Mouse (Mus musculus) MEL (cell line): ENCODE data around the gene Myoc. TPM values are rescaled to one million over a fixed set of nuclear protein-coding genes. Genes with fewer than 3 reads are reported as not detected.

Experiments
- DNase-seq: peaks from one replicate; pipeline ENCODE4 v3.0.0; 2011; ENCODE audit warnings: low read depth, low spot score
- H3K27ac ChIP-seq: 2 replicates; pipeline ENCODE4 v1.5.1; 2012; ENCODE audit warnings: low read depth, mild to moderate bottlenecking, control low read depth, low read length, moderate library complexity; ENCODE audit not compliant: control insufficient read depth
- H3K27me3 ChIP-seq, 2 experiments: fragments of 150-350 bp in 1 of 2; sonication (generic) in 1 of 2; 2 replicates each; pipeline ENCODE4 v1.6.1; 2012; ENCODE audit warnings: low read length in 2 of 2, mild to moderate bottlenecking in 2 of 2, improper control_type of control experiment in 1 of 2, moderate library complexity in 1 of 2; ENCODE audit not compliant: insufficient read depth in 2 of 2, control insufficient read depth in 1 of 2
- H3K36me3 ChIP-seq, 2 experiments: 2 replicates each; pipeline ENCODE4 v1.6.1; 2012 to 2014; ENCODE audit warnings: low read length in 2 of 2, improper control_type of control experiment in 1 of 2, inconsistent platforms in 1 of 2, mild to moderate bottlenecking in 1 of 2; ENCODE audit not compliant: insufficient read depth in 2 of 2, control insufficient read depth in 1 of 2
- H3K4me1 ChIP-seq, 2 experiments: fragments of 150-350 bp in 1 of 2; sonication (generic) in 1 of 2; 2 replicates each; pipeline ENCODE4 v1.6.1; 2012; ENCODE audit warnings: low read length in 2 of 2, improper control_type of control experiment in 1 of 2, mild to moderate bottlenecking in 1 of 2; ENCODE audit not compliant: insufficient read depth in 2 of 2, control insufficient read depth in 1 of 2
- H3K4me3 ChIP-seq, 2 experiments: fragments of 150-350 bp in 1 of 2; sonication (generic) in 1 of 2; 2 replicates each; pipeline ENCODE4 v1.5.1; 2012; ENCODE audit warnings: low read depth in 2 of 2, low read length in 2 of 2, mild to moderate bottlenecking in 2 of 2, moderate library complexity in 2 of 2, control low read depth in 1 of 2, improper control_type of control experiment in 1 of 2; ENCODE audit not compliant: control insufficient read depth in 1 of 2, insufficient read depth in 1 of 2
- H3K79me2 ChIP-seq: 2 replicates; pipeline ENCODE4 v1.6.1; 2012; ENCODE audit warnings: mild to moderate bottlenecking, low read length, moderate library complexity; ENCODE audit not compliant: control insufficient read depth, poor library complexity, insufficient read depth
- H3K9ac ChIP-seq: 2 replicates; pipeline ENCODE4 v1.6.1; 2012; ENCODE audit warnings: low read depth, mild to moderate bottlenecking, control low read depth, low read length, moderate library complexity; ENCODE audit not compliant: control insufficient read depth, poor library complexity, severe bottlenecking
- H3K9me3 ChIP-seq: fragments of 150-350 bp; sonication (generic); replicated peaks from 2 replicates; pipeline ENCODE4 v1.6.1; 2012; ENCODE audit warnings: mild to moderate bottlenecking, low read length, improper control_type of control experiment, moderate library complexity; ENCODE audit not compliant: insufficient read depth
- BHLHE40 ChIP-seq: IDR thresholded peaks from 2 replicates; pipeline ENCODE4 v1.6.1; 2012; ENCODE audit warnings: low read depth, mild to moderate bottlenecking, inconsistent platforms, low read length, improper control_type of control experiment, borderline replicate concordance
- CHD2 ChIP-seq: IDR thresholded peaks from 2 replicates; pipeline ENCODE4 v1.6.1; 2011; ENCODE audit warnings: low read length, improper control_type of control experiment
- CTCF ChIP-seq, 3 experiments: IDR thresholded peaks in 2 of 3; conservative IDR thresholded peaks in 1 of 3; 2 replicates each; pipeline ENCODE4 v1.5.1; 2011 to 2012; ENCODE audit warnings: low read length in 3 of 3, low read depth in 2 of 3, mild to moderate bottlenecking in 2 of 3, improper control_type of control experiment in 1 of 3, inconsistent platforms in 1 of 3, mixed read lengths in 1 of 3, moderate library complexity in 1 of 3; ENCODE audit not compliant: control insufficient read depth in 1 of 3, insufficient read depth in 1 of 3, poor library complexity in 1 of 3, severe bottlenecking in 1 of 3
- GATA1 ChIP-seq: IDR thresholded peaks from 2 replicates; pipeline ENCODE4 v1.6.1; 2011; ENCODE audit warnings: low read depth, low read length, improper control_type of control experiment
- HCFC1 ChIP-seq: IDR thresholded peaks from 2 replicates; pipeline ENCODE4 v1.6.1; 2012; ENCODE audit warnings: low read depth, mild to moderate bottlenecking, inconsistent platforms, low read length, improper control_type of control experiment, moderate library complexity
- JUND ChIP-seq: IDR thresholded peaks from 2 replicates; pipeline ENCODE4 v1.6.1; 2011; ENCODE audit warnings: low read depth, mild to moderate bottlenecking, improper control_type of control experiment, low read length
- KAT2A ChIP-seq: conservative IDR thresholded peaks from 2 replicates; pipeline ENCODE4 v1.6.1; 2012; ENCODE audit warnings: low read depth, low read length, improper control_type of control experiment, inconsistent platforms
- MAX ChIP-seq: IDR thresholded peaks from 2 replicates; pipeline ENCODE4 v1.6.1; 2011; ENCODE audit warnings: low read length, improper control_type of control experiment
- MEF2A ChIP-seq: IDR thresholded peaks from 2 replicates; pipeline ENCODE4 v1.6.1; 2014; ENCODE audit warnings: low read depth, mild to moderate bottlenecking, inconsistent platforms, low read length, improper control_type of control experiment; ENCODE audit not compliant: poor library complexity, insufficient replicate concordance, severe bottlenecking; ENCODE audit errors: extremely low read depth
- MXI1 ChIP-seq: IDR thresholded peaks from 2 replicates; pipeline ENCODE4 v1.6.1; 2011; ENCODE audit warnings: mild to moderate bottlenecking, low read depth, low read length, improper control_type of control experiment
- POLR2AphosphoS2 ChIP-seq: IDR thresholded peaks from 2 replicates; pipeline ENCODE4 v1.6.1; 2011; ENCODE audit warnings: low read length, improper control_type of control experiment
- POLR2AphosphoS5 ChIP-seq: IDR thresholded peaks from 2 replicates; pipeline ENCODE4 v1.6.1; 2012; ENCODE audit warnings: low read depth, borderline replicate concordance, mild to moderate bottlenecking, inconsistent platforms, low read length, moderate library complexity, mixed read lengths
- RAD21 ChIP-seq: IDR thresholded peaks from 2 replicates; pipeline ENCODE4 v1.6.1; 2011; ENCODE audit warnings: mild to moderate bottlenecking, low read depth, low read length, improper control_type of control experiment
- RCOR1 ChIP-seq: IDR thresholded peaks from 2 replicates; pipeline ENCODE4 v1.6.1; 2012; ENCODE audit warnings: low read depth, mild to moderate bottlenecking, inconsistent platforms, low read length, improper control_type of control experiment
- SIN3A ChIP-seq: IDR thresholded peaks from 2 replicates; pipeline ENCODE4 v1.6.1; 2012; ENCODE audit warnings: low read length, improper control_type of control experiment, inconsistent platforms
- TBP ChIP-seq: IDR thresholded peaks from 2 replicates; pipeline ENCODE4 v1.8.0; 2011; ENCODE audit warnings: low read depth, low read length, improper control_type of control experiment
- UBTF ChIP-seq: IDR thresholded peaks from 2 replicates; pipeline ENCODE4 v1.6.1; 2012; ENCODE audit warnings: low read depth, mild to moderate bottlenecking, inconsistent platforms, low read length, improper control_type of control experiment, moderate library complexity, borderline replicate concordance; ENCODE audit not compliant: insufficient read depth
- USF2 ChIP-seq, 2 experiments: IDR thresholded peaks; 2 replicates each; pipeline ENCODE4 v1.6.1; 2011 to 2012; ENCODE audit warnings: improper control_type of control experiment in 2 of 2, low read length in 2 of 2, borderline replicate concordance in 1 of 2, inconsistent platforms in 1 of 2, low read depth in 1 of 2, mild to moderate bottlenecking in 1 of 2; ENCODE audit not compliant: insufficient read depth in 1 of 2
- ZC3H11A ChIP-seq: IDR thresholded peaks from 2 replicates; pipeline ENCODE4 v1.6.1; 2012; ENCODE audit warnings: low read depth, mild to moderate bottlenecking, inconsistent platforms, low read length, improper control_type of control experiment
- ZKSCAN1 ChIP-seq: IDR thresholded peaks from 2 replicates; pipeline ENCODE4 v1.6.1; 2012; ENCODE audit warnings: low read depth, mild to moderate bottlenecking, inconsistent platforms, low read length, improper control_type of control experiment, moderate library complexity
- ZMIZ1 ChIP-seq: IDR thresholded peaks from 2 replicates; pipeline ENCODE4 v1.6.1; 2012; ENCODE audit warnings: low read depth, mild to moderate bottlenecking, inconsistent platforms, low read length, improper control_type of control experiment, moderate library complexity
- polyA plus RNA-seq, 2 experiments: library from polyadenylated mRNA; stranded (reverse) in 1 of 2; unstranded in 1 of 2; fragments of >175 nt in 1 of 2; fragments of >200 nt in 1 of 2; gene quantifications; 2 replicates each; pipeline versions ENCODE4 v1.2.1 to v1.2.4; 2012; ENCODE audit warnings: low replicate concordance in 2 of 2, low read depth in 1 of 2; ENCODE audit not compliant: insufficient read length in 2 of 2, insufficient read depth in 1 of 2, missing spikeins in 1 of 2
- total RNA-seq: library from RNA; depleted of rRNA; stranded (reverse); fragments of 300-350 nt; gene quantifications from 2 replicates; pipeline ENCODE4 v1.2.3, GENCODE M21; 2012

Gene Myoc
- total and polyA plus RNA-seq, 3 experiments, result not detected

DNA sequence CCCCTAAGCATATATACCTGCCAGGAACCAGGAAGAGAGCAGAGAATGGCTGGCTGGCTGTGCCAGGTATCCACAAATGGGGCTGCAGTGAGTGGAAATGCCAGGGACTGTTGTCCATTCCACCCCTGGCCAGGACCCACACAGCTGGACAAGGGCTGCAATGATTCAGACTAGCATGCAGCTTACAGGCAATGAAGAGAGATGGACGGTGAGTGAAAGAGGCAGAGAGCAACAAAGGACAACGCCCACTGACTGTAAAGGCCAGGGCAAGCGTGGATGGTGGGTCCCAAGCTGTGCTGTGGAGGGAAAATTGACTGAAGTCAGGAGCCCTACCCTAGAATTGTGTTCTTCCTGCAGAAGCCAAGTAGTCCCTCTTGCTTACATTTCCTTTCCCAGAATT, 2.4 kb upstream of the Myoc start:
- no peaks in the 10 kb centered on the region for H3K9me3 ChIP-seq
- no peak overlapping the region for H3K4me3 ChIP-seq
- H3K9ac ChIP-seq, result no peak overlapping the region
- no peak for DNase-seq
- no peak overlapping the region for H3K27ac ChIP-seq
- no peaks in the 10 kb centered on the region for H3K79me2 ChIP-seq
- peaks cover 0 to 5% of the 10 kb centered on the region in 2 experiments; a peak in 3 of 4 replicates for H3K27me3 ChIP-seq
- H3K36me3 ChIP-seq, result no peaks in the 10 kb centered on the region
- TF ChIP-seq HCFC1 (no peak), RAD21 (no peak), KAT2A (no peak), POLR2AphosphoS5 (no peak), MEF2A (no peak), ZC3H11A (no peak), POLR2AphosphoS2 (no peak), BHLHE40 (no peak), USF2 (IDR thresholded peaks at IDR 0.05; ENCODE audit: borderline replicate concordance in 1 of 2, insufficient read depth in 1 of 2, low read depth in 1 of 2, low read length in 2 of 2) (no peak), MXI1 (no peak), GATA1 (no peak), RCOR1 (no peak), UBTF (no peak), SIN3A (no peak), MAX (no peak)
- H3K4me1 ChIP-seq, result no peaks in the 10 kb centered on the region

DNA sequence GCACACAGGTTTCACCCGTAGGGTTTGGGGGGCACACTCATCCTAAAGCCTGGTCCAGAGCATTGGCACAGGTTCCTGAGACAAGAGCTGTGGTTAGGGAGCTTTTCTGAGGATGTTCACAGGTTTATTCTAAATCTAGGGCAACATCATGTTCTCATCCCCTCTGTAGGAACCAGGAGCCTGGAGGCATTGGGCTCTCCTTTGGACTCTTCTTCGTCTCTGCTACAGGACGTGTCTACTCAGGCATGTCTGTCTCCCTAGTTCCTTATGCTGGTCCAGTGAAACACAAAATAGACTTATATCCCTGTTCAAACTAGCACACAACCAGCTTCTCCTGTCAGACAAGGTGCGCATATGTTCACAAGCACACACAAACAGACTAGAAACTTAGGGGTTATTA, 420 bp upstream of the Myoc start:
- no peak for DNase-seq
- Histone ChIP-seq H3K27ac (no peak overlapping the region), H3K4me3 (no peak overlapping the region), H3K9me3 (no peaks in the 10 kb centered on the region), H3K4me1 (no peaks in the 10 kb centered on the region), H3K36me3 (no peaks in the 10 kb centered on the region), H3K79me2 (no peaks in the 10 kb centered on the region), H3K9ac (no peak overlapping the region), H3K27me3 (peaks cover 0 to 5% of the 10 kb centered on the region in 2 experiments; a peak in 3 of 4 replicates)
- no peak for TF ChIP-seq TBP
- no peak for TF ChIP-seq CHD2
- TF ChIP-seq GATA1, result no peak
- no peak for TF ChIP-seq ZKSCAN1
- no peak for TF ChIP-seq CTCF (IDR thresholded peaks at IDR 0.05 in 2 of 3, conservative IDR thresholded peaks at IDR 0.05 in 1 of 3; ENCODE audit: control insufficient read depth in 1 of 3, insufficient read depth in 1 of 3, low read depth in 2 of 3, low read length in 3 of 3, poor library complexity in 1 of 3, severe bottlenecking in 1 of 3)
- TF ChIP-seq MAX, result no peak
- TF ChIP-seq RAD21, result no peak
- no peak for TF ChIP-seq SIN3A
- TF ChIP-seq ZMIZ1, result no peak
- TF ChIP-seq JUND, result no peak
- no peak for TF ChIP-seq RCOR1
- no peak for TF ChIP-seq MEF2A
- TF ChIP-seq POLR2AphosphoS2, result no peak
